Mouse (Mus musculus) liver, embryonic 14.5 days (tissue): ENCODE measurements around the gene Mrps7. TPM values are rescaled to one million over a fixed set of nuclear protein-coding genes. Genes with fewer than 3 reads are reported as not detected.
A peak's percentile ranks its signal among the peaks of the same experiment; 100 is the strongest.

Experiments used
- ATAC-seq: fragments of 200-750 bp; cut with Nextera tagmentation; 2 replicates; pipeline ENCODE4 v1.8.0; 2017; ENCODE audit warnings: moderate number of reproducible peaks, mild to moderate bottlenecking, moderate library complexity; ENCODE audit not compliant: insufficient read depth
- DNase-seq, 3 experiments: peaks; one replicate each; pipeline ENCODE4 v3.0.0-alpha.2; 2012 to 2013; ENCODE audit warnings: low read depth in 3 of 3, low spot score in 3 of 3
- H3K27ac ChIP-seq: fragments of 300-500 bp; sonication (generic); 2 replicates; pipeline ENCODE4 v1.5.1; 2014; ENCODE audit warnings: moderate library complexity, mild to moderate bottlenecking, control low read depth, inconsistent platforms
- H3K27me3 ChIP-seq: fragments of 300-500 bp; sonication (generic); 2 replicates; pipeline ENCODE4 v1.6.1; 2014; ENCODE audit warnings: mild to moderate bottlenecking, low read length, moderate library complexity; ENCODE audit not compliant: control insufficient read depth, insufficient read depth
- H3K36me3 ChIP-seq: fragments of 300-500 bp; sonication (generic); replicated peaks from 2 replicates; pipeline ENCODE4 v1.6.1; 2014; ENCODE audit warnings: low read depth; ENCODE audit not compliant: control insufficient read depth, insufficient read depth
- H3K4me1 ChIP-seq, 2 experiments: fragments of 200-500 bp in 1 of 2; fragments of 300-500 bp in 1 of 2; sonication (generic) in 1 of 2; replicated peaks; 2 replicates each; pipeline ENCODE4 v1.6.1; 2012 to 2014; ENCODE audit warnings: antibody characterized with exemption in 1 of 2, inconsistent platforms in 1 of 2, low read length in 1 of 2; ENCODE audit not compliant: control insufficient read depth in 2 of 2, insufficient read depth in 2 of 2
- H3K4me2 ChIP-seq: fragments of 300-500 bp; sonication (generic); 2 replicates; pipeline ENCODE4 v1.6.1; 2014; ENCODE audit warnings: low read depth, mild to moderate bottlenecking, control low read depth, moderate library complexity
- H3K4me3 ChIP-seq, 2 experiments: fragments of 200-500 bp in 1 of 2; fragments of 300-500 bp in 1 of 2; sonication (generic) in 1 of 2; 2 replicates each; pipeline ENCODE4 v1.5.1; 2012 to 2014; ENCODE audit warnings: low read depth in 2 of 2, low read length in 2 of 2, mild to moderate bottlenecking in 2 of 2, control low read depth in 1 of 2, inconsistent platforms in 1 of 2, moderate library complexity in 1 of 2; ENCODE audit not compliant: insufficient read depth in 1 of 2
- H3K9ac ChIP-seq: fragments of 300-500 bp; sonication (generic); replicated peaks from 2 replicates; pipeline ENCODE4 v1.6.1; 2014; ENCODE audit warnings: mild to moderate bottlenecking, control low read depth, moderate library complexity
- H3K9me3 ChIP-seq: fragments of 300-500 bp; sonication (generic); 2 replicates; pipeline ENCODE4 v1.6.1; 2016; ENCODE audit warnings: low read length, mixed read lengths; ENCODE audit not compliant: control insufficient read depth
- CTCF ChIP-seq: IDR thresholded peaks from 2 replicates; pipeline ENCODE4 v1.5.1; 2016; ENCODE audit warnings: antibody characterized with exemption, low read depth, control low read depth
- EP300 ChIP-seq: IDR thresholded peaks from 2 replicates; pipeline ENCODE4 v1.6.1; 2016; ENCODE audit warnings: antibody characterized with exemption, low read depth
- WGBS: fragments of 180-500 bp; shearing (Covaris S2); extraction: QIAGEN DNeasy Blood & Tissue Kit; methylation state at CpG from one replicate; pipeline ENCODE4 v1.1.7; 2014; ENCODE audit not compliant: insufficient replicate concordance; 5-methylcytosine and 5-hydroxymethylcytosine counted together
- polyA plus RNA-seq, 2 experiments: library from polyadenylated mRNA; depleted of rRNA in 1 of 2; stranded (reverse) in 1 of 2; unstranded in 1 of 2; fragments of >200 nt; fragmentation: Nextera tagmentation in 1 of 2; extraction: Ambion mirVana in 1 of 2; gene quantifications; 2 replicates each; pipeline versions ENCODE4 v1.2.1 to v1.2.3; 2012 to 2014

Gene Mrps7
- polyA plus RNA-seq, 2 experiments: 24.1 to 52.6 TPM

DNA sequence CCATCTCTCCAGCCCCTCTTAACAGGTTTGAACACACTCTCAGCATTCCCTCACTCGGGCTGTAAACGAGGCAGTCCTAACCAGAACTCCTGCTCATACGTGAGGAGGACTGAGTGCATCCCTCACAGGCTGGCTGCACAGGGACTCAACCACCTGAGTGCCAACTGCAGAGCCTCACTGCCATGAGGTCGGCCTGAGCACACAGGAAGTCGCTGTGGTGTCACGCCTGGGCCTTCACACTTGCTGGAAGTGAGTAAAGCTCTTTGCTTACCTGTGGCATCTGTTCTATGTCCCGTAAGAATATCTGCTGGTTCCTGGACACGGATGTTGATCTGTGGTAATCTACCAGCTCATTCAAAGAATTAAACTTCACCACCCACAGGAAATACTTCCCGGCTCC, 42.7 kb downstream of the Mrps7 start:
- H3K4me2 ChIP-seq: no peak overlapping the region
- 81% methylated on average over 9 of the region's 9 CpGs for WGBS
- peaks cover 9% of the 10 kb centered on the region for H3K36me3 ChIP-seq
- no peak overlapping the region for H3K9ac ChIP-seq
- no peak for DNase-seq
- no peaks in the 10 kb centered on the region for H3K9me3 ChIP-seq
- no peaks in the 10 kb centered on the region for H3K4me1 ChIP-seq
- H3K27me3 ChIP-seq: no peaks in the 10 kb centered on the region
- no peak for TF ChIP-seq CTCF
- no peak for TF ChIP-seq EP300
- H3K4me3 ChIP-seq: no peak overlapping the region
- ATAC-seq: no peak
- no peak overlapping the region for H3K27ac ChIP-seq

DNA sequence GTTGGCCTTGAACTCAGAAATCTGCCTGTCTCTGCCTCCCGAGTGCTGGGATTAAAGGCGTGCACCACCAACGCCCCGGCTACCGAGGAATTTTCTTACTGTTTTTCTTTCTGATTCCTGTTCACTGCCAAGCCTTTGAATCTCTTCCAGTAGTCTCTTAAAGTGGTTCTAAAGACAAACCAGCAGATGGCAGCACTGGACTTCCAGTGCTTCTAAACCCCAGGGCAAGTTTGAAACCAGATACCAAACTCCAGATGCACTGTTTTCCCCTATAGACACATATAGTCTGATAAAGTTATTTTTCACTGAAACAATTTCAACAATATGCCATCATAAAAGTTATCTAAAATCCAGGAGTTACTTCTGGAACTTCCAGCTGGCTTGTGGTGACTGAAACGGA, 43.7 kb downstream of the Mrps7 start:
- no peaks in the 10 kb centered on the region for H3K4me1 ChIP-seq
- H3K9ac ChIP-seq: no peak overlapping the region
- no peak overlapping the region for H3K4me3 ChIP-seq
- peaks cover 9% of the 10 kb centered on the region for H3K36me3 ChIP-seq
- no peak for TF ChIP-seq EP300
- TF ChIP-seq CTCF: peak; percentile 71
- DNase-seq (peak; percentile 55 to 57 (median 55)), ATAC-seq (no peak)
- H3K27ac ChIP-seq: no peak overlapping the region
- no peak overlapping the region for H3K4me2 ChIP-seq
- WGBS: 64% methylated on average over 6 of the region's 6 CpGs
- H3K9me3 ChIP-seq: no peaks in the 10 kb centered on the region
- no peaks in the 10 kb centered on the region for H3K27me3 ChIP-seq

DNA sequence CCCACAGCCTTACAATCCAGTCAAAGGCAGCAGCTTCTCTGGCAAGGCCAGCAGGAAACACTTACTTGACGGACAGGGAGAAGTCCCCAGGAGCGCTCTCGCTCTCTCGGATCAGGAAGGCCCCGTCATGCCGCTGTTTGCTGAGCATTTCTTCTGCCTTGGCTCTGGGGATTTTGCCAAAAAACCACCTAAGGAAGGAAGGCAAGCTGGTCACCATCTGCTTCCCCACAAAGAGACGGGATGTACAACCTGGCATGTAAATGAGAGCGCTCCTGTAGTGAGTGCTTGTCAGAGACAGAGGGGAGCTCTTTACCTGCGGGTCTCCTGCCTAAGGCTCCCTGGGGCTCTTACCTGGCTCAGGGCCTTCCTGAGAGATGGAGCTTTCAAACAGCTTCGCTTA, 46.0 kb downstream of the Mrps7 start:
- no peak for ATAC-seq
- Histone ChIP-seq H3K27me3 (no peaks in the 10 kb centered on the region), H3K27ac (no peak overlapping the region), H3K9me3 (no peaks in the 10 kb centered on the region), H3K4me1 (no peaks in the 10 kb centered on the region), H3K4me3 (no peak overlapping the region), H3K9ac (no peak overlapping the region), H3K4me2 (no peak overlapping the region), H3K36me3 (peaks cover 9% of the 10 kb centered on the region)
- no peak for DNase-seq
- WGBS: 80% methylated on average over 10 of the region's 10 CpGs
- TF ChIP-seq CTCF: no peak
- TF ChIP-seq EP300: no peak

DNA sequence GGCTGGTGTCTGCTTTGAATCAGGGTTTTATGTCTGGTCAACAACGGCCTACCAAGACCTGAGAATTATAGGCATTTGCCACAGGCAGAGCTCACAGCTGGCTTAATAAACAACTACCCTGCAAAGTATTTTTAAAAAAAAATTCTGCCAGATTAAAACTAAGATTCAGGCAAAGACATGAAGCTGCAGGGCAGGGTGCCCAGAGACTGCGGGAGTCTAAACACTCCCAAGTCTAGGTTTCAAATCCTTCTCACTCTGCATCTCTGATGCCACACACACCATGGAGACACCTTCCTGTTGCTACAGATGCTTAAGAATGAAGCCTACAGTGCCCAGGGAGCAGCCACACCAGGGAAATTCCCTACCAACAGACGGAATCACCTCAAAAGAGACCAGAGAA, 48.0 kb downstream of the Mrps7 start:
- no peak for DNase-seq
- Histone ChIP-seq H3K4me3 (no peak overlapping the region), H3K4me1 (no peaks in the 10 kb centered on the region), H3K4me2 (no peak overlapping the region), H3K9me3 (no peaks in the 10 kb centered on the region), H3K9ac (no peak overlapping the region), H3K27me3 (no peaks in the 10 kb centered on the region), H3K36me3 (peaks cover 4% of the 10 kb centered on the region), H3K27ac (no peak overlapping the region)
- WGBS: 76% methylated on average over 3 of the region's 3 CpGs
- ATAC-seq: no peak
- TF ChIP-seq CTCF (no peak), EP300 (no peak)

GRCm38 (mm10) chr11:115653194-115653593, 49.5 kb downstream of the Mrps7 start:
- WGBS: 67% methylated on average over 3 of the region's 3 CpGs
- Histone ChIP-seq H3K9ac (no peak overlapping the region), H3K4me1 (no peaks in the 10 kb centered on the region), H3K36me3 (peaks cover 4% of the 10 kb centered on the region), H3K4me3 (no peak overlapping the region), H3K27ac (no peak overlapping the region), H3K9me3 (no peaks in the 10 kb centered on the region), H3K4me2 (no peak overlapping the region), H3K27me3 (no peaks in the 10 kb centered on the region)
- ATAC-seq (no peak), DNase-seq (no peak)
- TF ChIP-seq EP300: no peak
- no peak for TF ChIP-seq CTCF

GRCm38 (mm10) chr11:115654128-115654527, 50.4 kb downstream of the Mrps7 start:
- WGBS: 41% methylated on average over 2 of the region's 2 CpGs
- Histone ChIP-seq H3K9ac (no peak overlapping the region), H3K9me3 (no peaks in the 10 kb centered on the region), H3K27me3 (no peaks in the 10 kb centered on the region), H3K36me3 (peaks cover 4% of the 10 kb centered on the region), H3K4me2 (no peak overlapping the region), H3K4me1 (peaks cover 0 to 4% of the 10 kb centered on the region in 2 experiments; a peak in 1 of 4 replicates), H3K27ac (no peak overlapping the region), H3K4me3 (no peak overlapping the region)
- ATAC-seq: no peak
- no peak for DNase-seq
- no peak for TF ChIP-seq EP300
- TF ChIP-seq CTCF: no peak

Other genes with a start within 250 kb of the Mrps7 start
- gene Hid1, start 236.2 kb upstream of the Mrps7 start, polyA plus RNA-seq (2012; rRNA removed): 0.54 and 0.59 TPM in 2 replicates
- gene Hid1, start 236.2 kb upstream of the Mrps7 start, polyA plus RNA-seq (2014; fragmentation: Nextera tagmentation; extraction: Ambion mirVana): 0.50 and 0.86 TPM in 2 replicates
- 1.5 and 1.7 TPM in 2 replicates for gene Cdr2l, start 222.0 kb upstream of the Mrps7 start, polyA plus RNA-seq (2012; rRNA removed)
- gene Cdr2l, start 222.0 kb upstream of the Mrps7 start, polyA plus RNA-seq (2014; fragmentation: Nextera tagmentation; extraction: Ambion mirVana): 0.86 and 1.0 TPM in 2 replicates
- gene Mrpl58, start 200.2 kb upstream of the Mrps7 start, polyA plus RNA-seq (2012; rRNA removed): 37.8 and 49.2 TPM in 2 replicates
- gene Mrpl58, start 200.2 kb upstream of the Mrps7 start, polyA plus RNA-seq (2014; fragmentation: Nextera tagmentation; extraction: Ambion mirVana): 86.5 and 90.7 TPM in 2 replicates
- gene Atp5h, start 184.0 kb upstream of the Mrps7 start, polyA plus RNA-seq (2012; rRNA removed): 212 and 334 TPM in 2 replicates
- 616 and 620 TPM in 2 replicates for gene Atp5h, start 184.0 kb upstream of the Mrps7 start, polyA plus RNA-seq (2014; fragmentation: Nextera tagmentation; extraction: Ambion mirVana)
- 5.3 and 5.8 TPM in 2 replicates for gene Kctd2, start 183.8 kb upstream of the Mrps7 start, polyA plus RNA-seq (2012; rRNA removed)
- gene Kctd2, start 183.8 kb upstream of the Mrps7 start, polyA plus RNA-seq (2014; fragmentation: Nextera tagmentation; extraction: Ambion mirVana): 5.2 and 5.6 TPM in 2 replicates
- 0.07 and 0.10 TPM in 2 replicates for gene Trim80, start 163.4 kb upstream of the Mrps7 start, polyA plus RNA-seq (2012; rRNA removed)
- gene Trim80, start 163.4 kb upstream of the Mrps7 start, polyA plus RNA-seq (2014; fragmentation: Nextera tagmentation; extraction: Ambion mirVana): 0.06 and 0.13 TPM in 2 replicates
- gene Slc16a5, start 141.5 kb upstream of the Mrps7 start, polyA plus RNA-seq (2012; rRNA removed): 0.02 TPM in 2 replicates
- 0.05 TPM in 1 of 2 replicates, not detected in the other for gene Slc16a5, start 141.5 kb upstream of the Mrps7 start, polyA plus RNA-seq (2014; fragmentation: Nextera tagmentation; extraction: Ambion mirVana)
- gene Armc7, start 128.3 kb upstream of the Mrps7 start, polyA plus RNA-seq (2012; rRNA removed): 2.1 and 2.2 TPM in 2 replicates
- gene Armc7, start 128.3 kb upstream of the Mrps7 start, polyA plus RNA-seq (2014; fragmentation: Nextera tagmentation; extraction: Ambion mirVana): 2.0 and 2.2 TPM in 2 replicates
- gene Nt5c, start 112.1 kb upstream of the Mrps7 start, polyA plus RNA-seq (2012; rRNA removed): 27.8 and 31.9 TPM in 2 replicates
- gene Nt5c, start 112.1 kb upstream of the Mrps7 start, polyA plus RNA-seq (2014; fragmentation: Nextera tagmentation; extraction: Ambion mirVana): 50.7 and 50.9 TPM in 2 replicates
- gene Jpt1, start 89.5 kb upstream of the Mrps7 start, polyA plus RNA-seq (2012; rRNA removed): 138 and 151 TPM in 2 replicates
- gene Jpt1, start 89.5 kb upstream of the Mrps7 start, polyA plus RNA-seq (2014; fragmentation: Nextera tagmentation; extraction: Ambion mirVana): 233 and 256 TPM in 2 replicates
- 161 and 198 TPM in 2 replicates for gene Sumo2, start 67.6 kb upstream of the Mrps7 start, polyA plus RNA-seq (2012; rRNA removed)
- 393 and 406 TPM in 2 replicates for gene Sumo2, start 67.6 kb upstream of the Mrps7 start, polyA plus RNA-seq (2014; fragmentation: Nextera tagmentation; extraction: Ambion mirVana)
- 96.0 and 109 TPM in 2 replicates for gene Nup85, start 39.5 kb upstream of the Mrps7 start, polyA plus RNA-seq (2012; rRNA removed)
- 118 and 125 TPM in 2 replicates for gene Nup85, start 39.5 kb upstream of the Mrps7 start, polyA plus RNA-seq (2014; fragmentation: Nextera tagmentation; extraction: Ambion mirVana)
- gene Gga3, start 126 bp downstream of the Mrps7 start, polyA plus RNA-seq (2012; rRNA removed): 9.2 and 17.2 TPM in 2 replicates
- gene Gga3, start 126 bp downstream of the Mrps7 start, polyA plus RNA-seq (2014; fragmentation: Nextera tagmentation; extraction: Ambion mirVana): 6.4 and 7.2 TPM in 2 replicates
- gene Mif4gd, start 9.0 kb downstream of the Mrps7 start, polyA plus RNA-seq (2012; rRNA removed): 21.1 and 25.6 TPM in 2 replicates
- gene Mif4gd, start 9.0 kb downstream of the Mrps7 start, polyA plus RNA-seq (2014; fragmentation: Nextera tagmentation; extraction: Ambion mirVana): 24.3 and 25.6 TPM in 2 replicates
- 7.4 and 10.5 TPM in 2 replicates for gene Slc25a19, start 24.4 kb downstream of the Mrps7 start, polyA plus RNA-seq (2012; rRNA removed)
- 8.5 and 9.4 TPM in 2 replicates for gene Slc25a19, start 24.4 kb downstream of the Mrps7 start, polyA plus RNA-seq (2014; fragmentation: Nextera tagmentation; extraction: Ambion mirVana)
- 15.7 and 22.4 TPM in 2 replicates for gene Grb2, start 104.7 kb downstream of the Mrps7 start, polyA plus RNA-seq (2012; rRNA removed)
- 26.0 and 30.1 TPM in 2 replicates for gene Grb2, start 104.7 kb downstream of the Mrps7 start, polyA plus RNA-seq (2014; fragmentation: Nextera tagmentation; extraction: Ambion mirVana)
- gene Tmem94, start 161.5 kb downstream of the Mrps7 start, polyA plus RNA-seq (2012; rRNA removed): 11.0 and 13.8 TPM in 2 replicates
- gene Tmem94, start 161.5 kb downstream of the Mrps7 start, polyA plus RNA-seq (2014; fragmentation: Nextera tagmentation; extraction: Ambion mirVana): 3.7 and 6.1 TPM in 2 replicates
- gene Caskin2, start 209.7 kb downstream of the Mrps7 start, polyA plus RNA-seq (2012; rRNA removed): 7.1 and 7.8 TPM in 2 replicates
- 4.9 and 6.1 TPM in 2 replicates for gene Caskin2, start 209.7 kb downstream of the Mrps7 start, polyA plus RNA-seq (2014; fragmentation: Nextera tagmentation; extraction: Ambion mirVana)
- gene Tsen54, start 210.8 kb downstream of the Mrps7 start, polyA plus RNA-seq (2012; rRNA removed): 12.4 and 12.9 TPM in 2 replicates
- 9.7 and 12.4 TPM in 2 replicates for gene Tsen54, start 210.8 kb downstream of the Mrps7 start, polyA plus RNA-seq (2014; fragmentation: Nextera tagmentation; extraction: Ambion mirVana)
- gene Llgl2, start 220.1 kb downstream of the Mrps7 start, polyA plus RNA-seq (2012; rRNA removed): 9.4 and 10.5 TPM in 2 replicates
- gene Llgl2, start 220.1 kb downstream of the Mrps7 start, polyA plus RNA-seq (2014; fragmentation: Nextera tagmentation; extraction: Ambion mirVana): 7.5 and 9.3 TPM in 2 replicates